ENCODE assay signal across 8 mouse cellular contexts in genomic region chr1:74949666-74950050, GRCm38 (mm10). TPM values are rescaled to one million over a fixed set of nuclear protein-coding genes. Genes with fewer than 3 reads are reported as not detected.
DNase-seq lines count a peak whose midpoint lies in the region; ATAC-seq and TF ChIP-seq lines count a peak whose summit lies in the region.

No protein-coding gene starts in this region.

- peak; percentile 63 for DNase-seq in urinary bladder, postnatal 14 days (ENCODE audit: low spot score)
- no peak for DNase-seq in urinary bladder, postnatal 10 days (ENCODE audit: low spot score)
- DNase-seq in hindbrain, embryonic 14.5 days (ENCODE audit: low spot score): no peak
- DNase-seq in liver, adult 2 months (ENCODE audit: extremely low read depth, low read depth, low spot score): peak; percentile 74
- DNase-seq in right cerebral cortex, adult 18-20 months: no peak
- DNase-seq in cerebellum, adult 11-12 months: no peak
- no peak for DNase-seq in frontal cortex, postnatal 25 days (ENCODE audit: low spot score in 2 of 2)

- no peak for ATAC-seq in hindbrain, embryonic 14.5 days (ENCODE audit: low FRiP score)

- no peak overlapping the region for H3K4me2 ChIP-seq in hindbrain, embryonic 14.5 days (replicated peaks)

- H3K4me1 ChIP-seq in hindbrain, embryonic 14.5 days (replicated peaks; ENCODE audit: control insufficient read depth, insufficient read depth, low read length): peaks cover 22% of the 10 kb centered on the region
- H3K4me1 ChIP-seq in liver, adult 2 months (ENCODE audit: control insufficient read depth, insufficient read depth, low read length): peaks cover 12% of the 10 kb centered on the region
- H3K4me1 ChIP-seq in small intestine, adult 2 months (ENCODE audit: control insufficient read depth, insufficient read depth, insufficient read length, low read length): peaks cover 9% of the 10 kb centered on the region

- 4% methylated on average over 24 of the region's 24 CpGs for WGBS in hindbrain, embryonic 14.5 days
- under 1% methylated on average over 24 of the region's 24 CpGs for WGBS in liver, adult 2 months
- WGBS in small intestine, adult 2 months: 2% methylated on average over 24 of the region's 24 CpGs

- no peak overlapping the region for H3K9ac ChIP-seq in hindbrain, embryonic 14.5 days
- H3K9ac ChIP-seq in liver, adult 2 months (ENCODE audit: low read depth, low read length): peak overlapping the region; percentile 80

- H3K79me2 ChIP-seq in liver, adult 2 months (ENCODE audit: control insufficient read depth, insufficient read depth, low read length): no peaks in the 10 kb centered on the region

- H3K4me3 ChIP-seq in hindbrain, embryonic 14.5 days (replicated peaks; ENCODE audit: low read length): 0 out of 2 replicates have a peak overlapping the region, but pooled peaks have one; percentile 32
- peak overlapping the region; percentile 68 for H3K4me3 ChIP-seq in liver, adult 2 months (ENCODE audit: insufficient read depth, low read depth, low read length)
- H3K4me3 ChIP-seq in small intestine, adult 2 months (ENCODE audit: low read depth, low read length): peak overlapping the region; percentile 81

- H3K9me3 ChIP-seq in hindbrain, embryonic 14.5 days (ENCODE audit: control insufficient read depth, low read length): no peaks in the 10 kb centered on the region

- no peak overlapping the region for H3K27ac ChIP-seq in hindbrain, embryonic 14.5 days
- peak overlapping the region; percentile 79 for H3K27ac ChIP-seq in liver, adult 2 months (replicated peaks; ENCODE audit: insufficient read depth, low read depth, low read length)
- peak overlapping the region; percentile 95 for H3K27ac ChIP-seq in small intestine, adult 2 months (ENCODE audit: insufficient read depth, low read depth, low read length)

- no peak for TF ChIP-seq POLR2A in liver, adult 2 months (IDR thresholded peaks at IDR 0.05; ENCODE audit: extremely low read depth, insufficient read depth, low read length)
- TF ChIP-seq POLR2A in small intestine, adult 2 months (IDR thresholded peaks at IDR 0.05; ENCODE audit: low read depth, low read length): no peak

- TF ChIP-seq CTCF in liver, adult 2 months (IDR thresholded peaks at IDR 0.05; ENCODE audit: low read depth, low read length): no peak
- TF ChIP-seq CTCF in small intestine, adult 2 months (IDR thresholded peaks at IDR 0.05; ENCODE audit: extremely low read depth, insufficient read length, insufficient replicate concordance, low read depth, low read length): no peak

- H3K36me3 ChIP-seq in hindbrain, embryonic 14.5 days (replicated peaks; ENCODE audit: control insufficient read depth, insufficient read depth): no peaks in the 10 kb centered on the region
- no peaks in the 10 kb centered on the region for H3K36me3 ChIP-seq in liver, adult 2 months (ENCODE audit: control insufficient read depth, insufficient read depth, low read length)
- H3K36me3 ChIP-seq in small intestine, adult 2 months (ENCODE audit: control insufficient read depth, insufficient read depth, low read length): peaks cover 34% of the 10 kb centered on the region

- H3K27me3 ChIP-seq in hindbrain, embryonic 14.5 days (ENCODE audit: control insufficient read depth, insufficient read depth, low read length): peaks cover 99% of the 10 kb centered on the region
- H3K27me3 ChIP-seq in liver, adult 2 months (ENCODE audit: control insufficient read depth, insufficient read depth, low read length): peaks cover 2% of the 10 kb centered on the region; the same call in 1 of the 2 replicates
- no peaks in the 10 kb centered on the region for H3K27me3 ChIP-seq in small intestine, adult 2 months (ENCODE audit: control insufficient read depth, insufficient read depth, low read length)

RNA-seq across cellular contexts. Expression of gene Ihh, which starts 1.8 kb away (rescaled TPM):
- polyA plus RNA-seq in hindbrain, embryonic 14.5 days (2014; fragmentation: Nextera tagmentation; extraction: Ambion mirVana): 0.32 and 0.35 TPM in 2 replicates
- total RNA-seq in liver, adult 2 months (2014; rRNA removed): 0.55 and 0.87 TPM in 2 replicates
- 1.4 and 3.5 TPM in 2 replicates for polyA plus RNA-seq in liver, adult 2 months (2012; rRNA removed)
- 67.5 and 198 TPM in 2 replicates for polyA plus RNA-seq in small intestine, adult 2 months (2012; rRNA removed)

RNA-seq across cellular contexts. Expression of gene Cfap65, which starts 14.3 kb away (rescaled TPM):
- 1.2 and 1.4 TPM in 2 replicates for polyA plus RNA-seq in hindbrain, embryonic 14.5 days (2014; fragmentation: Nextera tagmentation; extraction: Ambion mirVana)
- total RNA-seq in liver, adult 2 months (2014; rRNA removed): not detected in 2 replicates
- not detected in 2 replicates for polyA plus RNA-seq in liver, adult 2 months (2012; rRNA removed)
- polyA plus RNA-seq in small intestine, adult 2 months (2012; rRNA removed): 0.03 and 0.15 TPM in 2 replicates

RNA-seq across cellular contexts. Expression of gene Cryba2, which starts 56.7 kb away (rescaled TPM):
- polyA plus RNA-seq in hindbrain, embryonic 14.5 days (2014; fragmentation: Nextera tagmentation; extraction: Ambion mirVana): 2.0 and 2.1 TPM in 2 replicates
- total RNA-seq in liver, adult 2 months (2014; rRNA removed): not detected in 2 replicates
- polyA plus RNA-seq in liver, adult 2 months (2012; rRNA removed): not detected in 2 replicates
- polyA plus RNA-seq in small intestine, adult 2 months (2012; rRNA removed): 0.86 and 1.1 TPM in 2 replicates

Comparison
In these comparisons a context has a peak if more than half of its experiments do, and no peak if none do; other contexts are left out.
1. DNase-seq: peak in urinary bladder, postnatal 14 days (single experiment) and liver, adult 2 months (single experiment); none in urinary bladder, postnatal 10 days (single experiment), hindbrain, embryonic 14.5 days (single experiment), right cerebral cortex, adult 18-20 months (single experiment), cerebellum, adult 11-12 months (single experiment) and frontal cortex, postnatal 25 days (0 of 2).
2. RNA of gene Ihh, which starts 1.8 kb away (polyA plus RNA-seq): 67.5 to 198 TPM in small intestine, adult 2 months; 1.4 to 3.5 TPM in liver, adult 2 months and 0.32 to 0.35 TPM in hindbrain, embryonic 14.5 days; every median in the first group is over 10 times any median in the second.
3. Peak in every context shown above with its lines, with median percentiles within 50 percentile points of each other: H3K4me3 ChIP-seq.